Mouse (Mus musculus): ENCODE data around the gene Ppp1r12a. TPM values are rescaled to one million over a fixed set of nuclear protein-coding genes. Genes with fewer than 3 reads are reported as not detected.

Gene Ppp1r12a
- polyA plus RNA-seq, 1 experiment from 2014 or later: 74.0 TPM

GRCm38 (mm10) chr10:108287438-108287801 lies 125.4 kb downstream of the Ppp1r12a start:
- H3K27me3 ChIP-seq (ENCODE audit: insufficient read depth, low read length): no peaks in the 10 kb centered on the region
- DNase-seq (ENCODE audit: low spot score): no peak

GRCm38 (mm10) chr10:108290046-108290445 lies 128.1 kb downstream of the Ppp1r12a start:
- Histone ChIP-seq H3K9ac (ENCODE audit: low read depth, low read length) (no peak overlapping the region), H3K4me2 (ENCODE audit: low read length) (no peak overlapping the region), H3K27ac (no peak overlapping the region), H3K9me3 (replicated peaks; ENCODE audit: low read length) (no peaks in the 10 kb centered on the region), H3K36me3 (ENCODE audit: insufficient read depth, low read length) (no peaks in the 10 kb centered on the region), H3K4me3 (replicated peaks; ENCODE audit: low read depth, low read length) (no peak overlapping the region), H3K27me3 (ENCODE audit: insufficient read depth, low read length) (no peaks in the 10 kb centered on the region), H3K4me1 (replicated peaks; ENCODE audit: insufficient read depth, low read length) (no peaks in the 10 kb centered on the region)
- DNase-seq (ENCODE audit: low spot score) (no peak), ATAC-seq (replicated peaks; ENCODE audit: low FRiP score, low read depth) (no peak)
- no peak for TF ChIP-seq CTCF (IDR thresholded peaks at IDR 0.05; ENCODE audit: low read depth)
- 95% methylated on average over 13 of the region's 13 CpGs for WGBS

More at GRCm38 (mm10) chr10:108287438-108287801, 125.4 kb downstream of the Ppp1r12a start:
- Histone ChIP-seq H3K27ac (no peak overlapping the region), H3K36me3 (ENCODE audit: insufficient read depth, low read length) (no peaks in the 10 kb centered on the region), H3K9me3 (replicated peaks; ENCODE audit: low read length) (no peaks in the 10 kb centered on the region), H3K4me1 (replicated peaks; ENCODE audit: insufficient read depth, low read length) (no peaks in the 10 kb centered on the region), H3K4me3 (replicated peaks; ENCODE audit: low read depth, low read length) (no peak overlapping the region), H3K4me2 (ENCODE audit: low read length) (no peak overlapping the region), H3K9ac (ENCODE audit: low read depth, low read length) (no peak overlapping the region)
- ATAC-seq (replicated peaks; ENCODE audit: low FRiP score, low read depth): no peak
- 86% methylated on average over 4 of the region's 4 CpGs for WGBS
- no peak for TF ChIP-seq CTCF (IDR thresholded peaks at IDR 0.05; ENCODE audit: low read depth)

DNA sequence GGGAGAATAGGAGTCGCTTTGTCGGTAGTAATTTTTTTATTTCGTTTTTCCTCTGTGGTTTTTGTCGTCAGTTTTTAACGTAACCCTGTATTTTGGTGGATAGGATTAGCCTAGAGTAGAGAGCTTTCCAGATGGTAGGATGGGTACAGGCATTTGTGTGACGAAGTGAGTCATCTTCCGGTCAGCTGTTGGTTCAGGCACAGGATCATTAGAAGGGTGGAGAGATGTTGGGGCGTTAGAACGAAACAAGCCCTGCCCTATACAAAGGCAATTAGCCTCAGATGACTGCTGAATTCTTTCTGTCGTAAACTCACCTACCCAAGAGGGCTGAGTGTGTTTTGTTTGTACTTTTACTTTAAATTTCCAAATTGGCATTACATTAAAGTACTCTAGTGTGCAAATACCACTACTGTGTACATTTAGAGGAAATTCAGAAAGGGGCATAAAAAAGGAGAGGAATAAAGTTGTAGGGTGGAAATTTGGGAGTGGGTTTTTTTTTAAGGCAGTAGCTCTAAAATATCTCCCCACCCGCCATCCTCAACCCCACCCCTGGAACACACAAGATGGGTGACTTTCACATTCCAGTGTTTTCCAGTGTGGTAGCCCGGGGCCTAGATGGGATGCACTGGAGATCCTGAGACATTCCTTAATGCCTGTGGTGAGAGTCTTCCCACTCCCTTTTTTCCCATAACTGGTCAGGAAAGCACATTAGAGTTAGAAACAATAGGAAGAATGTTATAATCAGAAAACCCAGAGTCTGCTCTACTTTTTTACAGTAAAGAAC lies 129.9 kb downstream of the Ppp1r12a start:
- no peaks in the 10 kb centered on the region for H3K4me1 ChIP-seq (replicated peaks; ENCODE audit: insufficient read depth, low read length)
- no peaks in the 10 kb centered on the region for H3K27me3 ChIP-seq (ENCODE audit: insufficient read depth, low read length)
- TF ChIP-seq CTCF (IDR thresholded peaks at IDR 0.05; ENCODE audit: low read depth): no peak
- no peak overlapping the region for H3K4me2 ChIP-seq (ENCODE audit: low read length)
- DNase-seq (ENCODE audit: low spot score): no peak
- no peaks in the 10 kb centered on the region for H3K36me3 ChIP-seq (ENCODE audit: insufficient read depth, low read length)
- H3K4me3 ChIP-seq (replicated peaks; ENCODE audit: low read depth, low read length): no peak overlapping the region
- H3K9ac ChIP-seq (ENCODE audit: low read depth, low read length): no peak overlapping the region
- WGBS: 72% methylated on average over 12 of the region's 12 CpGs
- no peaks in the 10 kb centered on the region for H3K9me3 ChIP-seq (replicated peaks; ENCODE audit: low read length)
- no peak for ATAC-seq (replicated peaks; ENCODE audit: low FRiP score, low read depth)
- H3K27ac ChIP-seq: no peak overlapping the region

DNA sequence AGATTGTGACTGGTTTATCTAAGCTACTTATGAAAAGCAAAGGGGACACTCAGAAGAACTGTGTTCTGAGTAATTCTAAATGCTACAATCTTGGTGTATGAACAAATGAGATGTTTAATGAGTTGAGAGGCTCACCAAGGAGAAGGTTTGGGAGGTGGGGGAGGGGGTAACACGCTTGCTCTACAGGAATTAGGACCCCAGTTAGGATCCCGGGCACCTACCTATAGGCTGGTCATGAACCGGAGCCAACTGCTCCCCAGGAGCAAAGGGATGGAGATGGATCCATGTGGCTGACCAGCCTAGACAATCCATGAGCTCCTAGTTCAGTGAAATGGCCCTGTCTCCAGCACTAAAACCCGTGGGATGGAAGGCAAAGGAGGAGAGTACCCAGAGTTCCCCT lies 130.7 kb downstream of the Ppp1r12a start:
- Histone ChIP-seq H3K9ac (ENCODE audit: low read depth, low read length) (no peak overlapping the region), H3K27ac (no peak overlapping the region), H3K4me2 (ENCODE audit: low read length) (no peak overlapping the region), H3K36me3 (ENCODE audit: insufficient read depth, low read length) (no peaks in the 10 kb centered on the region), H3K4me3 (replicated peaks; ENCODE audit: low read depth, low read length) (no peak overlapping the region), H3K9me3 (replicated peaks; ENCODE audit: low read length) (no peaks in the 10 kb centered on the region), H3K4me1 (replicated peaks; ENCODE audit: insufficient read depth, low read length) (no peaks in the 10 kb centered on the region), H3K27me3 (ENCODE audit: insufficient read depth, low read length) (no peaks in the 10 kb centered on the region)
- ATAC-seq (replicated peaks; ENCODE audit: low FRiP score, low read depth) (no peak), DNase-seq (ENCODE audit: low spot score) (no peak)
- WGBS: 89% methylated on average over 4 of the region's 4 CpGs
- no peak for TF ChIP-seq CTCF (IDR thresholded peaks at IDR 0.05; ENCODE audit: low read depth)

GRCm38 (mm10) chr10:108293620-108294195 lies 131.7 kb downstream of the Ppp1r12a start:
- H3K4me3 ChIP-seq (replicated peaks; ENCODE audit: low read depth, low read length): no peak overlapping the region
- H3K27me3 ChIP-seq (ENCODE audit: insufficient read depth, low read length): no peaks in the 10 kb centered on the region
- no peaks in the 10 kb centered on the region for H3K4me1 ChIP-seq (replicated peaks; ENCODE audit: insufficient read depth, low read length)
- H3K9ac ChIP-seq (ENCODE audit: low read depth, low read length): no peak overlapping the region
- H3K4me2 ChIP-seq (ENCODE audit: low read length): no peak overlapping the region
- no peak overlapping the region for H3K27ac ChIP-seq
- WGBS: 90% methylated on average over 16 of the region's 16 CpGs
- no peak for ATAC-seq (replicated peaks; ENCODE audit: low FRiP score, low read depth)
- no peaks in the 10 kb centered on the region for H3K9me3 ChIP-seq (replicated peaks; ENCODE audit: low read length)
- no peaks in the 10 kb centered on the region for H3K36me3 ChIP-seq (ENCODE audit: insufficient read depth, low read length)
- TF ChIP-seq CTCF (IDR thresholded peaks at IDR 0.05; ENCODE audit: low read depth): no peak
- DNase-seq (ENCODE audit: low spot score): no peak

- no peak for ATAC-seq (replicated peaks; ENCODE audit: low FRiP score, low read depth)
- TF ChIP-seq CTCF (IDR thresholded peaks at IDR 0.05; ENCODE audit: low read depth): no peak
Measured at GRCm38 (mm10) chr10:108294766-108295165, 132.8 kb downstream of the Ppp1r12a start.

More at GRCm38 (mm10) chr10:108294766-108295165, 132.8 kb downstream of the Ppp1r12a start:
- H3K9me3 ChIP-seq (replicated peaks; ENCODE audit: low read length): no peaks in the 10 kb centered on the region
- H3K4me1 ChIP-seq (replicated peaks; ENCODE audit: insufficient read depth, low read length): no peaks in the 10 kb centered on the region
- no peak overlapping the region for H3K9ac ChIP-seq (ENCODE audit: low read depth, low read length)
- WGBS: 89% methylated on average over 7 of the region's 7 CpGs
- DNase-seq (ENCODE audit: low spot score): no peak
- no peaks in the 10 kb centered on the region for H3K27me3 ChIP-seq (ENCODE audit: insufficient read depth, low read length)
- no peak overlapping the region for H3K27ac ChIP-seq
- H3K4me2 ChIP-seq (ENCODE audit: low read length): no peak overlapping the region
- no peak overlapping the region for H3K4me3 ChIP-seq (replicated peaks; ENCODE audit: low read depth, low read length)
- H3K36me3 ChIP-seq (ENCODE audit: insufficient read depth, low read length): no peaks in the 10 kb centered on the region
